Mouse (Mus musculus): ENCODE data around the gene Atf5.
A peak's percentile ranks its signal among the peaks of the same experiment; 100 is the strongest.

- no peak for TF ChIP-seq CTCF (IDR thresholded peaks at IDR 0.05; ENCODE audit: insufficient read depth, low read length)
- peak; percentile 66; the same call in 1 of the 2 replicates for TF ChIP-seq POLR2A (IDR thresholded peaks at IDR 0.05; ENCODE audit: borderline replicate concordance, extremely low read depth, low read depth, low read length)
These were observed 40.6 kb upstream of the Atf5 start, which contains the start of gene Pnkp for GRCm38 (mm10) chr7:44857042-44857552.
